Mouse (Mus musculus): ENCODE measurements around the gene Coro1b.

DNA sequence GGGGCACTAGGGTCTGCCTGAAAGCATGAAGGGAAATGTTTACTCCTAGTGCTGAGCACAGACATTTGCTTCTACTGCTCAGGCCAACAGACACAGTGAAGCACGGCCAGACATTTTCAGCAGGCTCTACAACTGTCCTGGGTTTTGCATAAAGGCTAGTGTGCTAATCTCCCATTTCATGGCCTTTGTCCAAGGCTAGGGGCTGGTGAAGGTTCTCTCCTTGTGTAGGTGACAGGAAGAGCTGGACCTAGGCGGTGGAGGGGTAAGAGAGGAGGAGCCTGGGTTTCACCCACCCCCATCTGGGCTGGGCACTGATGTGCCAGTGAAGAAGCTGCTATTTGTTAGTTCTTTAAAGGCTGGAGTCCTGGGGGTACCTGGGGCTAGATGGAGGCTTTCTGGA lies 16.3 kb downstream of the Coro1b start:
- TF ChIP-seq CTCF (IDR thresholded peaks at IDR 0.05; ENCODE audit: low read depth) (no peak), EP300 (IDR thresholded peaks at IDR 0.05; ENCODE audit: low read depth) (no peak)

Data from liver, postnatal 0 days (tissue).